In genomic region chr7:48914630-48915506, GRCm38 (mm10) we compare ENCODE assay signal across 22 mouse cellular contexts. TPM values are rescaled to one million over a fixed set of nuclear protein-coding genes. Genes with fewer than 3 reads are reported as not detected.
DNase-seq lines count a peak whose midpoint lies in the region; ATAC-seq and TF ChIP-seq lines count a peak whose summit lies in the region.
"Had no signal": no experiment of that assay in that cellular context is flagged by ENCODE, and none has a peak within 500 bp of the region (broad histone marks: within the 10 kb centered on the region; RNA-seq: fewer than 3 reads in every experiment).

No protein-coding gene starts in this region.

- no peaks in the 10 kb centered on the region for H3K36me3 ChIP-seq in forebrain, embryonic 14.5 days (ENCODE audit: control insufficient read depth, insufficient read depth, low read length)
- no peaks in the 10 kb centered on the region for H3K36me3 ChIP-seq in hindbrain, embryonic 16.5 days (ENCODE audit: control insufficient read depth, insufficient read depth, low read length)
- H3K36me3 ChIP-seq in midbrain, embryonic 16.5 days (ENCODE audit: control insufficient read depth, insufficient read depth, low read length): no peaks in the 10 kb centered on the region
- H3K36me3 ChIP-seq: heart, embryonic 10.5 days; limb, embryonic 10.5 days; stomach, embryonic 15.5 days had no signal

- no peak for TF ChIP-seq CTCF in cerebellum, adult 2 months (IDR thresholded peaks at IDR 0.05; ENCODE audit: borderline replicate concordance, insufficient read depth, low read depth, low read length)

- no peak overlapping the region for H3K9ac ChIP-seq in forebrain, embryonic 14.5 days (ENCODE audit: low read length)
- H3K9ac ChIP-seq in hindbrain, embryonic 16.5 days (ENCODE audit: low read depth, low read length): no peak overlapping the region
- H3K9ac ChIP-seq in midbrain, embryonic 16.5 days (ENCODE audit: low read depth, low read length): 0 out of 2 replicates have a peak overlapping the region, but pooled peaks have one; percentile 15
- H3K9ac ChIP-seq: lung, embryonic 14.5 days; stomach, embryonic 15.5 days had no signal

- no peak overlapping the region for H3K4me3 ChIP-seq in forebrain, embryonic 14.5 days (ENCODE audit: low read depth, low read length)
- no peak overlapping the region for H3K4me3 ChIP-seq in hindbrain, embryonic 16.5 days (ENCODE audit: low read length)
- no peak overlapping the region for H3K4me3 ChIP-seq in midbrain, embryonic 16.5 days (ENCODE audit: low read depth, low read length)
- no peak overlapping the region for H3K4me3 ChIP-seq in cerebellum, adult 2 months (replicated peaks; ENCODE audit: insufficient read depth, low read depth, low read length)
- H3K4me3 ChIP-seq: heart, embryonic 10.5 days; limb, embryonic 10.5 days; stomach, embryonic 15.5 days had no signal

- 37% methylated on average over 12 of the region's 12 CpGs for WGBS in forebrain, embryonic 14.5 days
- 35% methylated on average over 12 of the region's 12 CpGs for WGBS in hindbrain, embryonic 16.5 days
- WGBS in midbrain, embryonic 16.5 days: 21% methylated on average over 12 of the region's 12 CpGs
- 82% methylated on average over 12 of the region's 12 CpGs for WGBS in cerebellum, adult 2 months

- ATAC-seq in forebrain, embryonic 14.5 days: peak; percentile 37
- peak; percentile 55 for ATAC-seq in hindbrain, embryonic 16.5 days
- peak; percentile 77 for ATAC-seq in midbrain, embryonic 16.5 days
- ATAC-seq: intestine, postnatal 0 days had no signal

- TF ChIP-seq POLR2A in cerebellum, adult 2 months (IDR thresholded peaks at IDR 0.05; ENCODE audit: borderline replicate concordance, insufficient read depth, low read length): no peak

- H3K27me3 ChIP-seq in forebrain, embryonic 14.5 days (replicated peaks; ENCODE audit: control insufficient read depth, insufficient read depth, low read length): peaks cover 17% of the 10 kb centered on the region
- no peaks in the 10 kb centered on the region; the same call in 1 of the 2 replicates for H3K27me3 ChIP-seq in hindbrain, embryonic 16.5 days (replicated peaks; ENCODE audit: control insufficient read depth, insufficient read depth, low read length)
- no peaks in the 10 kb centered on the region for H3K27me3 ChIP-seq in midbrain, embryonic 16.5 days (ENCODE audit: control insufficient read depth, insufficient read depth, low read depth, low read length)
- H3K27me3 ChIP-seq in cerebellum, adult 2 months (ENCODE audit: control insufficient read depth, insufficient read depth, low read length): no peaks in the 10 kb centered on the region
- H3K27me3 ChIP-seq: stomach, embryonic 15.5 days had no signal

- peaks cover 13% of the 10 kb centered on the region for H3K4me1 ChIP-seq in forebrain, embryonic 14.5 days (ENCODE audit: control insufficient read depth, insufficient read depth, low read length)
- peaks cover 11% of the 10 kb centered on the region for H3K4me1 ChIP-seq in hindbrain, embryonic 16.5 days (ENCODE audit: control insufficient read depth, insufficient read depth, low read depth, low read length)
- H3K4me1 ChIP-seq in midbrain, embryonic 16.5 days (ENCODE audit: control insufficient read depth, insufficient read depth, low read length): peaks cover 25% of the 10 kb centered on the region
- no peaks in the 10 kb centered on the region for H3K4me1 ChIP-seq in cerebellum, adult 2 months (ENCODE audit: control insufficient read depth, insufficient read depth, low read length)
- H3K4me1 ChIP-seq: stomach, embryonic 15.5 days had no signal

- peak; percentile 15 for DNase-seq in brain, adult 2 months (ENCODE audit: low read depth, low spot score)
- no peak for DNase-seq in forebrain, embryonic 14.5 days (ENCODE audit: low spot score)
- DNase-seq in cerebellum, adult 2 months: no peak
- no peak for DNase-seq in adrenal gland, postnatal 4 days (ENCODE audit: low spot score in 2 of 2)
- no peak for DNase-seq in c-Kit-positive CD71-positive TER-119-positive erythroid progenitor cells, embryonic 14.5 days (ENCODE audit: low spot score)
- no peak for DNase-seq in gastrocnemius, adult 18-20 months (ENCODE audit: low spot score)
- DNase-seq: adrenal gland, postnatal 10 days; B cell, adult 2 months; cerebellum, adult 9-11 months; embryo, embryonic 11 days; layer of hippocampus, postnatal 36 days; lung, embryonic 14.5 days; right cerebral cortex, adult 18-20 months had no signal

- H3K4me2 ChIP-seq in forebrain, embryonic 14.5 days (ENCODE audit: low read length): no peak overlapping the region
- H3K4me2 ChIP-seq in hindbrain, embryonic 16.5 days (ENCODE audit: low read length): no peak overlapping the region
- peak overlapping the region; percentile 13; the same call in 1 of the 2 replicates for H3K4me2 ChIP-seq in midbrain, embryonic 16.5 days (ENCODE audit: low read length)
- H3K4me2 ChIP-seq: liver, embryonic 11.5 days; lung, embryonic 14.5 days; stomach, embryonic 15.5 days had no signal

- H3K9me3 ChIP-seq in forebrain, embryonic 14.5 days (replicated peaks; ENCODE audit: control insufficient read depth, low read length): no peaks in the 10 kb centered on the region
- no peaks in the 10 kb centered on the region for H3K9me3 ChIP-seq in hindbrain, embryonic 16.5 days (ENCODE audit: control insufficient read depth, low read length)
- no peaks in the 10 kb centered on the region for H3K9me3 ChIP-seq in midbrain, embryonic 16.5 days (replicated peaks; ENCODE audit: control insufficient read depth, low read length, poor library complexity, severe bottlenecking)
- H3K9me3 ChIP-seq: heart, embryonic 10.5 days; limb, embryonic 10.5 days; stomach, embryonic 15.5 days had no signal

- no peak overlapping the region for H3K27ac ChIP-seq in forebrain, embryonic 14.5 days (ENCODE audit: low read depth, low read length)
- no peak overlapping the region for H3K27ac ChIP-seq in hindbrain, embryonic 16.5 days (ENCODE audit: low read depth, low read length)
- H3K27ac ChIP-seq in midbrain, embryonic 16.5 days (ENCODE audit: low read length): peak overlapping the region; percentile 69
- no peak overlapping the region for H3K27ac ChIP-seq in cerebellum, adult 2 months (ENCODE audit: insufficient read depth, low read length)
- H3K27ac ChIP-seq: heart, embryonic 10.5 days; kidney, postnatal 0 days; limb, embryonic 10.5 days; macrophage; stomach, embryonic 15.5 days had no signal

RNA-seq across cellular contexts. Expression of gene Nav2, which starts 6.4 kb away (rescaled TPM):
- 6.3 and 15.5 TPM in 2 replicates for polyA plus RNA-seq in forebrain, embryonic 14.5 days (2014; fragmentation: Nextera tagmentation; extraction: Ambion mirVana)
- 23.0 and 27.9 TPM in 2 replicates for polyA plus RNA-seq in hindbrain, embryonic 16.5 days (2015; fragmentation: Nextera tagmentation; extraction: Ambion mirVana)
- polyA plus RNA-seq in midbrain, embryonic 16.5 days (2015; fragmentation: Nextera tagmentation; extraction: Ambion mirVana): 21.5 and 23.6 TPM in 2 replicates
- 32.5 and 35.8 TPM in 2 replicates for polyA plus RNA-seq in cerebellum, adult 2 months (2012; rRNA removed)
- total RNA-seq in adrenal gland, postnatal 4 days (2021): 10 to 100 TPM; 26.8 to 35.3 TPM
- total RNA-seq in gastrocnemius, adult 18-20 months (2021): 10 to 100 TPM; 35.3 to 35.4 TPM

RNA-seq across cellular contexts. Expression of gene E2f8, which starts 33.5 kb away (rescaled TPM):
- polyA plus RNA-seq in forebrain, embryonic 14.5 days (2014; fragmentation: Nextera tagmentation; extraction: Ambion mirVana): 4.1 and 4.6 TPM in 2 replicates
- 2.5 and 3.7 TPM in 2 replicates for polyA plus RNA-seq in hindbrain, embryonic 16.5 days (2015; fragmentation: Nextera tagmentation; extraction: Ambion mirVana)
- 1.5 and 1.7 TPM in 2 replicates for polyA plus RNA-seq in midbrain, embryonic 16.5 days (2015; fragmentation: Nextera tagmentation; extraction: Ambion mirVana)
- 0.10 and 0.14 TPM in 2 replicates for polyA plus RNA-seq in cerebellum, adult 2 months (2012; rRNA removed)
- total RNA-seq in adrenal gland, postnatal 4 days (2021): 10 to 100 TPM; 15.5 to 18.8 TPM
- under 1 TPM; 0.71 TPM for total RNA-seq in gastrocnemius, adult 18-20 months (2021)
